Mouse (Mus musculus) midbrain, embryonic 14.5 days (tissue): ENCODE measurements at regions not wholly inside any gene's neighbourhood (a gene's known extent, or its start where the extent isn't known, plus 50 kb on each side); places are given as distances from the start of the nearest gene placed in this dataset.

Source experiments
- ATAC-seq: fragments of 200-750 bp; cut with Nextera tagmentation; 2 replicates; pipeline ENCODE4 v1.8.0; 2017; ENCODE audit warnings: moderate number of reproducible peaks, moderate library complexity; ENCODE audit not compliant: low FRiP score, low TSS enrichment
- DNase-seq: peaks from one replicate; pipeline ENCODE4 v3.0.0-alpha.2; 2015
- H3K27ac ChIP-seq: fragments of 300-500 bp; sonication (generic); replicated peaks from 2 replicates; pipeline ENCODE4 v1.5.1; 2014; ENCODE audit warnings: mild to moderate bottlenecking, low read depth, low read length, moderate library complexity
- H3K27me3 ChIP-seq: fragments of 300-500 bp; sonication (generic); 2 replicates; pipeline ENCODE4 v1.6.1; 2014; ENCODE audit warnings: low read length, control low read depth, mixed read lengths; ENCODE audit not compliant: control insufficient read depth, insufficient read depth
- H3K36me3 ChIP-seq: fragments of 300-500 bp; sonication (generic); 2 replicates; pipeline ENCODE4 v1.6.1; 2014; ENCODE audit warnings: low read length, control low read depth; ENCODE audit not compliant: control insufficient read depth, insufficient read depth
- H3K4me1 ChIP-seq: fragments of 300-500 bp; sonication (generic); 2 replicates; pipeline ENCODE4 v1.6.1; 2014; ENCODE audit warnings: mild to moderate bottlenecking, antibody characterized with exemption, low read length, control low read depth; ENCODE audit not compliant: control insufficient read depth, insufficient read depth
- H3K4me2 ChIP-seq: fragments of 300-500 bp; sonication (generic); 2 replicates; pipeline ENCODE4 v1.6.1; 2014; ENCODE audit warnings: mild to moderate bottlenecking, low read length, moderate library complexity
- H3K4me3 ChIP-seq: fragments of 300-500 bp; sonication (generic); replicated peaks from 2 replicates; pipeline ENCODE4 v1.5.1; 2014; ENCODE audit warnings: low read depth, low read length
- H3K9ac ChIP-seq: fragments of 300-500 bp; sonication (generic); replicated peaks from 2 replicates; pipeline ENCODE4 v1.6.1; 2014; ENCODE audit warnings: mild to moderate bottlenecking, low read length, moderate library complexity
- H3K9me3 ChIP-seq: fragments of 300-500 bp; sonication (generic); 2 replicates; pipeline ENCODE4 v1.6.1; 2016; ENCODE audit warnings: low read length, control low read depth, mixed read lengths; ENCODE audit not compliant: control insufficient read depth
- WGBS: fragments of 180-500 bp; shearing (Covaris S2); extraction: QIAGEN DNeasy Blood & Tissue Kit; methylation state at CpG from one replicate; pipeline ENCODE4 v1.1.7; 2014; 5-methylcytosine and 5-hydroxymethylcytosine counted together

DNA sequence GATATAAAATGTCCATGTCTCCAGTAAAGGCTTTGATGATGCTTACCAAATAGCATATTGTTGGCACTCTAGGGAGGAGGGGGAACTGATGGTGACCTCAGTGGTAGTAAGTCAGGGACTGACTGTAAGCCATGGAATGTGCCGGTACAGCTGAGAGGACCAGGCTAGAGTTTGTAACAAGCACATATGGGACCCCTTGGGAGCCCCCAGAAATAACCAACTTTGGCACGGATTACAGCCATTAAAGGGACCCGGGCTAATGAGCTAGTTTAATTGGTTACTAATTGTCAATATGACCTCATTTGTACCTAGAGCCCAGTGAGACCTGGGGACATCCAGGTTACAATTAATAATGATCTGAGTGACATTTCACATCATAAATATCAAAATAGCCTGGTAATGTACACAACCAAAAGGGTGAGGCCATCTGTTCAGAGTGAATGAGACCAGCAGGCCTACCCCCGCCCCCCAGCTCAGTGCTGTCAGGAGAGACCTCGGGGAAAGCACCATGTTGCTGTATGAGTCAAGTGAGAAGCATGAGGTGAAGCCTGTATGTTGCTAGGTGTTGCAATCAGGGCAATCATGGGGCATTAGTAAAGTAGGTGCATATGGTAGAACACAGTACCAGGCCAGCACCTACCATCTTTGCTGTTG, 169.7 kb upstream of the Kiz start:
- H3K4me2 ChIP-seq = no peak overlapping the region
- H3K36me3 ChIP-seq = no peaks in the 10 kb centered on the region
- peak; percentile 4 for DNase-seq
- no peaks in the 10 kb centered on the region for H3K9me3 ChIP-seq
- 0 out of 2 replicates have a peak, but pooled peaks cover 4% of the 10 kb centered on the region for H3K27me3 ChIP-seq
- no peaks in the 10 kb centered on the region for H3K4me1 ChIP-seq
- H3K9ac ChIP-seq = no peak overlapping the region
- no peak for ATAC-seq
- WGBS = 73% methylated on average over 5 of the region's 5 CpGs
- H3K4me3 ChIP-seq = no peak overlapping the region
- no peak overlapping the region for H3K27ac ChIP-seq

DNA sequence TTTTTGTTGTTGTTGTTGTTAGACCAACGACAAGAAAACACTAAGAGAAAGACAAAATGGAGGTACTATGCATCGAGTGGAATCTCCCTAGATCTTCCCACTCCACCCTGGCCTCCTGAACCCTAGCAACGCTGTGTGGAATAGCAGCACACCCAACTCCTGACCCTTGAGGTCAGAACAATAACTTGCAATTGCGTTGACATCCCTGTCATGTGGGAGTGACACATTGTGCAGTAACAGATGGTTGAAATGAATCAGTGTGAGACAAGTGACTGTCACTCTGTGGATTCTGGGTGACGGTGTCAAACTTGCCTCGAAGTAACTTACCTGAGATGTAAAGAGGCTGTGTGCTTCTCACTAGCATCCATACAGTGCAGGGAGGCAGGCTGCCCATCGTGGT, 167.1 kb upstream of the Kiz start:
- no peak for DNase-seq
- H3K27me3 ChIP-seq = 0 out of 2 replicates have a peak, but pooled peaks cover 4% of the 10 kb centered on the region
- H3K9ac ChIP-seq = no peak overlapping the region
- ATAC-seq = no peak
- no peak overlapping the region for H3K27ac ChIP-seq
- H3K36me3 ChIP-seq = no peaks in the 10 kb centered on the region
- H3K4me3 ChIP-seq = no peak overlapping the region
- H3K9me3 ChIP-seq = no peaks in the 10 kb centered on the region
- H3K4me1 ChIP-seq = peaks cover 6% of the 10 kb centered on the region; the same call in 1 of the 2 replicates
- no peak overlapping the region for H3K4me2 ChIP-seq
- 83% methylated on average over 7 of the region's 7 CpGs for WGBS

DNA sequence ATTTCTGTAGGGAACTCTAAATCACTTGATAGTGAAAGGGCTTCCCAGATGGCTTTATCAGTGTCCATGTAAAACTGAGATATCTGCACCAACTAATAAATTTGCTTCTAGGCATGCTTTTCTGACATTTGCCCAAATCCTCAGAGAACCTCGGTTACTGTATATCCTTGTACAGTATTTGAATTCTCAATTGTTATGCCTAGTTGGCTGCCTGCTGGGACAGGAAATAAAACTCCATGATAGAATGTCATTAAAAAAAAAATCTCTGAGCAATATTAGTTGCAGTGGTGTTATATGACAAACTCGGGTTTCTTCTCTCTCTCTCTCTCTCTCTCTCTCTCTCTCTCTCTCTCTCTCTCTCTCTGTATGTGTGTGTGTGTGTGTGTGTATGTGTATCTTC, 162.2 kb upstream of the Kiz start:
- DNase-seq (peak; percentile 35), ATAC-seq (no peak)
- no peak overlapping the region for H3K4me3 ChIP-seq
- H3K4me1 ChIP-seq = peaks cover 14% of the 10 kb centered on the region
- 21% methylated on average over 2 of the region's 2 CpGs for WGBS
- H3K9ac ChIP-seq = no peak overlapping the region
- H3K9me3 ChIP-seq = no peaks in the 10 kb centered on the region
- peak overlapping the region; percentile 42 for H3K4me2 ChIP-seq
- H3K27me3 ChIP-seq = 0 out of 2 replicates have a peak, but pooled peaks cover 7% of the 10 kb centered on the region
- H3K36me3 ChIP-seq = no peaks in the 10 kb centered on the region
- H3K27ac ChIP-seq = 0 out of 2 replicates have a peak overlapping the region, but pooled peaks have one; percentile 70

DNA sequence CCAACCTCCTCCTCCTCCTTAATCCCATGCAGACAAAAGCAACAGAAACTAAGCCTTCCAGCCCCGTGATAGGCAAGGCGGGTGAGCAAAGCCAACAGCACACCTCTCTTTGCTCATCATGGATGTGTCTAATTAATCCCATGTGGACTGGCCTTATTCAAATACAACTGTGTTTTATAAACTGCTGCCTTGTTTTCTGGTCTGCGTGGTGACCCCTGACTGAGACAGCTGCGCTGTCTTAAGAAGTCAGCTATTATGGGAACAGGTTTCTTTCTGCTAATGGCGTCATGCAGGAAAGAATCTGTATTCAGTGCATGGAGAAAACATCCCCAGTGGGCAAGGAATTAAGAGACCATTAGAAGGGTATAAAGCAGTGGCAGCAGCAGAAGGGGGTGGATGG, 161.6 kb upstream of the Kiz start:
- H3K4me3 ChIP-seq = no peak overlapping the region
- H3K27ac ChIP-seq = peak overlapping the region; percentile 70
- H3K9ac ChIP-seq = no peak overlapping the region
- H3K36me3 ChIP-seq = no peaks in the 10 kb centered on the region
- peak overlapping the region; percentile 42 for H3K4me2 ChIP-seq
- 4% methylated on average over 5 of the region's 5 CpGs for WGBS
- no peaks in the 10 kb centered on the region for H3K9me3 ChIP-seq
- peak; percentile 65 for DNase-seq
- peaks cover 14% of the 10 kb centered on the region for H3K4me1 ChIP-seq
- H3K27me3 ChIP-seq = 0 out of 2 replicates have a peak, but pooled peaks cover 7% of the 10 kb centered on the region
- peak; percentile 79; the same call in 1 of the 2 replicates for ATAC-seq

DNA sequence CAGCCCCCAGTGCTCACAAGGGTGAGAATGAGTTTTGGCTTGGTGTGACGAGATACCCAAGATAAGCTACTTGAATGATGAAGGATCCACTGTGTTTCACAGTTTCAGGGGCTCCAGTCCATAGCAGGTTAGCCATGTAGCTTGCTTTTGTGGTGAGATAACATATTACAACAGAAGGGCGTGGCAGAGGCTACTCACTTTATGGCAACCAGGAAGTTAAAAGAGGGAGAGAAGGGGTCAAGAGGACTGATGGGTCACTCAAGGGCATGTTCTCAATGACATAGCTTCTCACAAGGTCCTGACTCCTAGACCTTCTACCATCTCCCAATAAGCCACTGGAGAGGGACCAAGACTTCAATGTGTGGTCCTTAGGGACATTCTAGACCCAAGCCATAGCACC, 159.4 kb upstream of the Kiz start:
- Histone ChIP-seq H3K9ac (no peak overlapping the region), H3K4me3 (no peak overlapping the region), H3K36me3 (no peaks in the 10 kb centered on the region), H3K27me3 (0 out of 2 replicates have a peak, but pooled peaks cover 2% of the 10 kb centered on the region), H3K4me1 (peaks cover 14% of the 10 kb centered on the region), H3K9me3 (no peaks in the 10 kb centered on the region), H3K4me2 (no peak overlapping the region), H3K27ac (no peak overlapping the region)
- DNase-seq (no peak), ATAC-seq (no peak)
- WGBS = 96% methylated on average over 2 of the region's 2 CpGs

DNA sequence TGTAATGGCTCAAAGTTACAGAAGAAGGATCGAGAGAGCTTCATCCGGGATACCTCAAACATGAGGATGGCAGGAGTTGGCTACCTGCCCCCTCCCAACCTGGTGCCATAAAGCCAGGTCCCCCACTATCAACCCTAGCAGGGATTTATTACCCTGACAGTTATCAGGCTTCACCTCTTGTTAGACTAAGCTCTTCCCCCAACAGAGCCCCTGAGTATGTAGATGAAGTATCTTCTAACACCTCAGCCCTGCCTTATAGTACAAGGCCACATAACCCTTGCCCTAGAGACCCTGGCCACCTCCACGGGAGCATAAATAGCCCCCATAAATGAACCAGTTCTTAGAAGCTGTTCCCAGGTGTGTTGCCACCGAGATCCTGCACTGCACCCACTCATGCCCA, 158.9 kb upstream of the Kiz start:
- H3K27ac ChIP-seq = no peak overlapping the region
- H3K27me3 ChIP-seq = 0 out of 2 replicates have a peak, but pooled peaks cover 2% of the 10 kb centered on the region
- H3K4me1 ChIP-seq = peaks cover 14% of the 10 kb centered on the region
- no peak overlapping the region for H3K9ac ChIP-seq
- no peak overlapping the region for H3K4me3 ChIP-seq
- no peaks in the 10 kb centered on the region for H3K36me3 ChIP-seq
- no peak overlapping the region for H3K4me2 ChIP-seq
- no peak for ATAC-seq
- 92% methylated on average over 4 of the region's 4 CpGs for WGBS
- DNase-seq = no peak
- no peaks in the 10 kb centered on the region for H3K9me3 ChIP-seq

DNA sequence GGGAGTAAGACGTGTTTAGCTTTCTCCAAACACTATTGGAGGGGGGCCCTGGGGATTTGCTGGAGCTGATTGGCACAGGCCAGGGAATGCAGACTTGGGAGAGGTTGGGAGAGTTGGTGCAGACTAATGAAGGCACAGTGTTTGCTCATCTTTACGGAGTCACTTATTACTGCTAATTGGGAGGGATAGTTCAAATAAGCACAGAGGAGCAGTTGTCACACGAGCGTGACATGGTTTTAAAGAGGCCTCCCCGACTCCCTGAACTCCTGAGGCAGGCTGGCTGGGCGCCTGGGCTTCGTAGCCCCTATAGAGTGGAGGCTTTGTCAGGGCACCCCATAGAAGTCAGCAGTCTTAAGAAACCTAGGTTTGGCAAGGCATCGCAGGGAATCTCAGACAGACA, 145.0 kb upstream of the Kiz start:
- Histone ChIP-seq H3K9me3 (no peaks in the 10 kb centered on the region), H3K27me3 (no peaks in the 10 kb centered on the region), H3K36me3 (no peaks in the 10 kb centered on the region), H3K4me2 (no peak overlapping the region), H3K4me3 (no peak overlapping the region), H3K27ac (0 out of 2 replicates have a peak overlapping the region, but pooled peaks have one; percentile 22), H3K9ac (no peak overlapping the region), H3K4me1 (0 out of 2 replicates have a peak, but pooled peaks cover 10% of the 10 kb centered on the region)
- 39% methylated on average over 8 of the region's 8 CpGs for WGBS
- ATAC-seq (peak; percentile 64), DNase-seq (peak; percentile 64)

DNA sequence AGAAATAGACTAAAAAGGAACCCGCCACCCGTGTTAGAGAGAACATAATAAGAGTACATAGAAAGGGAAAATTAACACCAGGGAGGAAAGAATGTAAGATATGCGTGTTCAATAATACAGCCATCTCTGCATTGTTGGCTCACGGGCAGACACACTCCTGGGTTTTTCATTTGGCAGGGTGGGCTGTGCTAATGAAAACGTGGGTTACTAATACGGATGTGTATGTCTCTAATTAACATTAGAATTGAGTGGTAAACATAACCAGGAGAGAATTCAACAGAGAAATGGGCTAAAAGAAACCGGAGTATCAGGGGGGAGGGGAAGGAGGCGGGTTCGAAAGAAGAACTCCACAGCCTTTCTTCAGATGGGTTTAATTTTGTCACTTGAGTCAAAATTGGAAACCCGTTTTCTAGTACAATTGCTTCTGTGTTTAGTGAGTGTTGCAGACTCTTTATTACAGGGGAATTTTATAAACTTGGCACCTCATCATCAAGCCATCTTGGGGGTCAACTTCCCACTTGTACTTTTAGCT, 134.4 kb upstream of the Kiz start:
- H3K36me3 ChIP-seq = no peaks in the 10 kb centered on the region
- peaks cover 4% of the 10 kb centered on the region; the same call in 1 of the 2 replicates for H3K9me3 ChIP-seq
- peak; percentile 36 for DNase-seq
- H3K27me3 ChIP-seq = peaks cover 30% of the 10 kb centered on the region; the same call in 1 of the 2 replicates
- peak overlapping the region; percentile 62 for H3K27ac ChIP-seq
- ATAC-seq = no peak
- H3K4me2 ChIP-seq = 0 out of 2 replicates have a peak overlapping the region, but pooled peaks have one; percentile 11
- 12% methylated on average over 10 of the region's 10 CpGs for WGBS
- no peak overlapping the region for H3K4me3 ChIP-seq
- H3K9ac ChIP-seq = no peak overlapping the region
- H3K4me1 ChIP-seq = peaks cover 35% of the 10 kb centered on the region
